Mouse (Mus musculus): ENCODE data around the gene Abhd12b. TPM values are rescaled to one million over a fixed set of nuclear protein-coding genes. Genes with fewer than 3 reads are reported as not detected.
"Not testable (repeated sequence)": the region's sequence is repeated elsewhere in the genome, so short reads cannot be mapped to it uniquely, and the experiment has no call there.

Abhd12b gene
- total RNA-seq, 2 experiments from 2014 or later, result not detected

DNA sequence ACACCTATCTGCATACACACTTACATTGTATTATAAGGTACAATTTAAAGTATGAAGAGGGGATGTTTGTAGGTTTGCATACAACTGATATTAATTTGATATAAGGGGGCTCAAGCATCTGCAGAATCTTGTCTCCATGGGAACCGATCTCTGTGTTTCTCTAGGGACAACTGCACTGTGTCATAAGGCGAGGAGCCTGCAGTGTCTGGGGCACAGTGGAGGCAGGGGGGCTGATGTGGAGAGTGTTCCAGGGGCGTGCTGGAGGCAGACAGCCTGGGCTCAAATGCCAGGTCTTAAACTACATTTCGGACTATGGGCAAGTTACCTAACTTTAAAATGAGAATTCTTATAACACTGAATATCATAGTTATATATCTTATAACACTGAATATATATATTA lies 16.8 kb upstream of the Abhd12b start:
- no peak for ATAC-seq (ENCODE audit: poor library complexity, severe bottlenecking)

GRCm38 (mm10) chr12:70137626-70138025 lies 16.3 kb upstream of the Abhd12b start:
- no peak for ATAC-seq (ENCODE audit: poor library complexity, severe bottlenecking)

GRCm38 (mm10) chr12:70139871-70140270 lies 14.1 kb upstream of the Abhd12b start:
- ATAC-seq (ENCODE audit: poor library complexity, severe bottlenecking), result no peak

- peak; percentile 90 for ATAC-seq (ENCODE audit: poor library complexity, severe bottlenecking)
Observed at GRCm38 (mm10) chr12:70140542-70140941, 13.4 kb upstream of the Abhd12b start.

- ATAC-seq (ENCODE audit: poor library complexity, severe bottlenecking), result no peak
Observed at GRCm38 (mm10) chr12:70140993-70141576, 12.9 kb upstream of the Abhd12b start.

- not testable (repeated sequence) for ATAC-seq (ENCODE audit: poor library complexity, severe bottlenecking)
Observed at GRCm38 (mm10) chr12:70144106-70144587, 9.8 kb upstream of the Abhd12b start.

DNA sequence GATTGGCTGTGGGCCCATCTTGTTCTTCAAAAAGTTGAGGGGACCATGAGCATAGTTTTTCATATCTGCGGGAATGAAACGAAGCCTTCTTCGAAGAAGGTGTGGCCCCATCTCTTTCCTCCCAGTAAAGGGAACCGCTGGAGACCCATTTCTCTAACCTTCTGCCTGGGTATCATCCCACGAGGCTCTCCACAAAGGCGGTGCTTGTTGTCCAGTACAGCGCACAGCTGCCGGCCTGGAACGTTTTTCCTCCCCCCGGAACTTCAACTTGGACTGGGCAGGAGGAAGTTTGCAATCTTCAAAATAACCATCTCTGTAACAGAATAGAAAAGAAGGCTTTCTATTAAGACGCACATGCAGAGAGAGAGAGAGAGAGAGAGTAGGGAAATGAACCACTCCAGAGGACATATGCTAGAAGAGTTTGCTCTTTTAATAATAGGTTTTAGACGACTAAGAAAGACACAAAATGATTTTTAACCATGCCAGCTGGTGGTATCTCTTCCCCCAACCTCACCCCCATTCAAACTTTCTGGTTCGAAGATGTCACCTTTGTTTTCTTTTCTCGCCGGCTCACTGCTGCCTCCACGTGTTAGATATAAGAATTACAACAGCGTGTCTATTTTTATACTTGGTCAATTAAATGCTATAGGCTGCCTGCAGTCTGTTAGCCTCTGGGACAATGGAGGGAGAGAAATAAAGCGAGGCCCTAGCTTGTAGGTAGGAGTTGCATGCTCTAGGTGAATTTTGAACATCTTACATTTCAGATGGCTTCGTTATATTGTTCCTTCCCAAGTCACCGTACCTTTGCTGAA lies 9.1 kb upstream of the Abhd12b start:
- peak; percentile 39 for ATAC-seq (ENCODE audit: poor library complexity, severe bottlenecking)

- ATAC-seq (ENCODE audit: poor library complexity, severe bottlenecking), result no peak
Observed at GRCm38 (mm10) chr12:70145586-70145985, 8.4 kb upstream of the Abhd12b start.

- ATAC-seq (ENCODE audit: poor library complexity, severe bottlenecking), result no peak
Observed at GRCm38 (mm10) chr12:70147986-70148630, 5.8 kb upstream of the Abhd12b start.

- peak; percentile 25; the same call in 1 of the 2 replicates for ATAC-seq (ENCODE audit: poor library complexity, severe bottlenecking)
Observed at GRCm38 (mm10) chr12:70148631-70149265, 5.2 kb upstream of the Abhd12b start.

DNA sequence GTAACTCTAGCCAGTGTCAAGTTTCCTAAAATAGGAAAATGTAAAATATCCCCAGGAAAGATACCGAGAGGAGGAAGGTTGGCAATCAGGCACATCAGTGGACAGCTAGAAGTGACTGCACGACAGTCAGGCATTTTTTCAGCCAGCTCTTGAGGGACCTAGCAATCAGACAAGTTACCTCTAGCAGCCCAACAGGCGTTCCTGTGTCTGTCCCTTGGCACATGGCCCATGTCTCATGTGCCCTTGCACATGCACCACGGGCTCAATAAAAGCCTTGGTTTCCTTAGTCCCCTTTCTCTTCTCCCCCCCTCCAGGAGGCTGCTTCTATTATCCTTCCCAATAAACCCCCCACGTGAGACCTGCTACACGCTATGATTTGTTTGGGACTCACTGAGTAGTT lies 2.3 kb downstream of the Abhd12b start:
- ATAC-seq (ENCODE audit: poor library complexity, severe bottlenecking), result no peak

- no peak for ATAC-seq (ENCODE audit: poor library complexity, severe bottlenecking)
Observed at GRCm38 (mm10) chr12:70157292-70158066, 3.5 kb downstream of the Abhd12b start.

DNA sequence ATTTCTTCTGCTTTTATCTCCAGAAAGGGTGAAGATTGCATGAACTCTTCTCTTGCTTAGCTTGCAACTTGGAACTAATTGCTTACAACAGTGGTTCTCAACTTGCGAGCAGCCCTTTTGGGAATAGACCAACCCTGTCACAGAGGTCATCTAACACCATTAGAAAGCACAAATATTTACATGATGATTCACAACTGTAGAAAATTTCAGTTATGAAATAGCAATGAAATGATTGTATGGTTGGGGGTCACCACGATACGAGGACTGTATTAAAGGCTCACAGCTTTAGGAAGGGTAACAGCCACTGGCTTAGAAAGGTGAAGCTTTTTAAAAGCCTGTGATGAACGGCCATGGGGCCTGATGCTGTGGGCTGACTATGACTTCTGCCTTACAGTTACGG lies 7.1 kb downstream of the Abhd12b start:
- no peak for ATAC-seq (ENCODE audit: poor library complexity, severe bottlenecking)

DNA sequence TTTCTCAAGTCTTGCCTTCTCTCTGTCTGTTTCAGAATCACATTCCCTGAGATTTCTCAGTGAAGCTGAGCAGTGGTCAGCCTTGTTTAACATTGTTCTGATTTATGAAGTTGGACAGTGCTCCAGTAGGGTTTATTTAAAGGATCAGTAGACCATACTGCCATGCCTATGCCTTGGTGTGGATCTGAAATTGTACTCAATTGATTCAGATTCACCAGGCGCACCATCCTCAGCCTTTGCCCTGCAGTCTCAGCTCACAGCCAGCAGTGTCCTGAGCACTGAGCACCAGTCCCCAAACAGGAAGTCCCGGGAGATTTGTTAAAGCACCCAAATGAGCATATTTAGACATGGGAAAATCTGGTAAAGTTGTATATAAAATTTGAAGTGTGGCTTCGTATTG lies 10.8 kb downstream of the Abhd12b start:
- no peak for ATAC-seq (ENCODE audit: poor library complexity, severe bottlenecking)

DNA sequence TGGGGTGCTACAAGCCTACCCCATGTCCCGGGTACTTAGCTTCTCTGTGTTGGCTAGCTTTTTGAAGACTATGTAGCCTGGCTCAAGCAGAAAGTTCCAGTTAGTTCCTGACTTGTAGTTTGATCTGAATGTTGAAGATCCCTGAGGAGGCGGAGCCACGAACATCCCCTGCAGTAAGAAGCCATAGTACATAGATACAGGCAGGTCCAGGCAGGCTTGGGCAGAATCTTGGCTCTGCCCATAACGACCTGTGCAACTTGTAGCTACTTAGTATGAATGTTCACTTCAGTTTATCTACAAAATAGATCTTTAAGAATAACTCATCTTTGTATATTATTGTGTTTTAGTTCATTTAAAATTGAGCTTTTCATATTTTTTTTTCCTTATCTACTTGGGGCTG lies 14.0 kb downstream of the Abhd12b start:
- no peak for ATAC-seq (ENCODE audit: poor library complexity, severe bottlenecking)

GRCm38 (mm10) chr12:70169969-70170368 lies 16.0 kb downstream of the Abhd12b start:
- ATAC-seq (ENCODE audit: poor library complexity, severe bottlenecking), result no peak

DNA sequence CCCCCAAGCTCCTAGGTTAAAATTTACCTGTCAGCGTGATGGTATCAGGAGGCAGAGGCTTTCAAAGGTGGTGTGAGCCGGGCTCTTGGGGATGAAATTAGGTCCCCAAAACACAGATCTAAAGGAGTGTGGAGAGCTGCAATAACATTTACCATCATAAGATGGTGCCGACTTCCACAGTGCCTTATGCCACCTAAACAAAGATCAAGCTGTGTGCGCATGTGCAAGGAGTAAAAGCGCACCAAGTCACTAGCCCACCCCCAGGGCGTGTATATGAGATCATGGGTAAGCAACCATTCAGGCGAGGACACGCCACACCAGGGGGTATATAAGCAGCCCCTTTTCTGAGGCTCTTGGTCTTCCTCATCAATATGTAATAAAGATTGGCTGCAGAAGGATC lies 29.6 kb downstream of the Abhd12b start:
- ATAC-seq (ENCODE audit: poor library complexity, severe bottlenecking), result not testable (repeated sequence)

- ATAC-seq (ENCODE audit: poor library complexity, severe bottlenecking), result no peak
Observed at GRCm38 (mm10) chr12:70184173-70184783, 30.3 kb downstream of the Abhd12b start.

DNA sequence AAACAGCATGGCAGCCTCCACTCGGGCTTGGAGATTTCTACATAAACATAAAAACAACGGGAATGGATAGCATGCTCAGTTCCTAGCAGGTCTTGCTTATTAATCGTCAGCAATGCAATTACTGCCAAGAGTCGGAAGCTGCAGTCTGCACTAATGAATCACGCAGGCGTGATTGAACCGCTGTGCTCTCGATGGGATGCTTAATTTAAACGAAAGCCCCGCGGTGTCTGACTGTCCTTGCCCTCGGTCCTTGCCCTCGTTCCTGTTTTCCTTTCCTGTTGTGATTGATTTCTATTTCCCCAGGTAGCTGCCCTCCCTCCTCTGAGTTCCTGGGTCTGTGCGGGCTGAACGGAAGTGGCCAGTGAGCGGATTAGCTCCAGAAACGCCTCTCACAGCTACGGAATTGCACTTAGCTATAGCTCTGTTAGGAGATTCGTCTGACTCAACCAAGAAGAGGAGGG lies 38.4 kb downstream of the Abhd12b start:
- no peak for ATAC-seq (ENCODE audit: poor library complexity, severe bottlenecking)

- ATAC-seq (ENCODE audit: poor library complexity, severe bottlenecking), result no peak
Observed at GRCm38 (mm10) chr12:70195426-70195825, 41.5 kb downstream of the Abhd12b start.
